Mouse (Mus musculus) right cerebral cortex, postnatal 25 days (tissue): ENCODE results near the gene Anks1.

Experiments
- DNase-seq: peaks from one replicate; pipeline ENCODE4 v3.0.0; 2022

Gene Anks1

GRCm38 (mm10) chr17:28063163-28063562 lies 154.1 kb downstream of the Anks1 start:
- DNase-seq = no peak

GRCm38 (mm10) chr17:28067303-28067702 lies 158.2 kb downstream of the Anks1 start:
- DNase-seq = no peak

- no peak for DNase-seq
Measured at GRCm38 (mm10) chr17:28069446-28069845, 160.3 kb downstream of the Anks1 start.

- DNase-seq = no peak
Measured at GRCm38 (mm10) chr17:28070256-28070655, 161.2 kb downstream of the Anks1 start.

- peak; percentile 47 for DNase-seq
Measured at GRCm38 (mm10) chr17:28072730-28073129, 163.6 kb downstream of the Anks1 start.

- DNase-seq = no peak
Measured at GRCm38 (mm10) chr17:28074486-28074885, 165.4 kb downstream of the Anks1 start.

GRCm38 (mm10) chr17:28078028-28078427 lies 168.9 kb downstream of the Anks1 start:
- no peak for DNase-seq

- DNase-seq = peak; percentile 79
Measured at GRCm38 (mm10) chr17:28079618-28080017, 170.5 kb downstream of the Anks1 start.

- peak; percentile 27 for DNase-seq
Measured at GRCm38 (mm10) chr17:28080045-28080816, 171.1 kb downstream of the Anks1 start, which contains the start of gene Tcp11. TSS of gene Tcp11 (minus strand) at chr17:28080639.

GRCm38 (mm10) chr17:28080817-28081165 lies 171.7 kb downstream of the Anks1 start:
- no peak for DNase-seq

GRCm38 (mm10) chr17:28081385-28081784 lies 172.3 kb downstream of the Anks1 start:
- no peak for DNase-seq

- DNase-seq = no peak
Measured at GRCm38 (mm10) chr17:28081856-28082255, 172.8 kb downstream of the Anks1 start.

- no peak for DNase-seq
Measured at GRCm38 (mm10) chr17:28082863-28083262, 173.8 kb downstream of the Anks1 start.

- DNase-seq = no peak
Measured at GRCm38 (mm10) chr17:28084395-28084905, 175.3 kb downstream of the Anks1 start.

- DNase-seq = peak; percentile 81
Measured at GRCm38 (mm10) chr17:28084964-28085363, 175.9 kb downstream of the Anks1 start.

GRCm38 (mm10) chr17:28087430-28087829 lies 178.3 kb downstream of the Anks1 start:
- no peak for DNase-seq

- no peak for DNase-seq
Measured at GRCm38 (mm10) chr17:28088718-28089117, 179.6 kb downstream of the Anks1 start.

- no peak for DNase-seq
Measured at GRCm38 (mm10) chr17:28092297-28092696, 183.2 kb downstream of the Anks1 start.

GRCm38 (mm10) chr17:28093837-28094236 lies 184.7 kb downstream of the Anks1 start:
- DNase-seq = no peak

GRCm38 (mm10) chr17:28096418-28096817 lies 187.3 kb downstream of the Anks1 start:
- no peak for DNase-seq

GRCm38 (mm10) chr17:28097308-28097707 lies 188.2 kb downstream of the Anks1 start:
- no peak for DNase-seq

GRCm38 (mm10) chr17:28099086-28099485 lies 190.0 kb downstream of the Anks1 start:
- no peak for DNase-seq

GRCm38 (mm10) chr17:28100669-28101068 lies 191.6 kb downstream of the Anks1 start:
- no peak for DNase-seq

- no peak for DNase-seq
Measured at GRCm38 (mm10) chr17:28101284-28101887, 192.3 kb downstream of the Anks1 start.
